Mouse (Mus musculus) right cerebral cortex, postnatal 10 days (tissue): ENCODE measurements around the gene Ino80b.
"Not testable (repeated sequence)": the region's sequence is repeated elsewhere in the genome, so short reads cannot be mapped to it uniquely, and the experiment has no call there.

ENCODE experiments used
- DNase-seq, 2 experiments: peaks; one replicate each; pipeline ENCODE4 v3.0.0; 2021; ENCODE audit warnings: low spot score in 2 of 2

The Ino80b gene

DNA sequence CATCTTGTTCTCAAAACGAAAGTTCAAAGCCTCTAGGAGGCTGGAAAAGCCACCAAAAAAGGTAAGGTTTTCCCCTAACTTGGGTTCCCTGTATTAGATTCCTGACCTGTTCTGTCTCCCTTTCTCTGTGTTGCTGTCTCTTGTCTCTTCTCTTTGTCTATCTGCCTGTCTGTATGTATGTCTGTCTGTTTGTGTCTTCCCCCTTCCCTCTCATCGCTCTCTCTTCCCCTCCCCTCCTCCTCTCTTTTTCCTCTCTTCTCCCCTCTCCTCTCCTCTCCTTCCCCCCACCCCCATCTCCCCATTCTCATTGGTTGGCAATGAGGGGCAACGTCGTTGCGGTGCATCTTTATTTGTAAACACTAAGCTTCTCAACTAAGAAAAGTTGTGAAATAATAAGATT, at the start of gene Ino80b:
Gene Ino80b (minus strand): TSS at position 101 of the 400 bp plus-strand sequence.
- DNase-seq, result no peak

DNA sequence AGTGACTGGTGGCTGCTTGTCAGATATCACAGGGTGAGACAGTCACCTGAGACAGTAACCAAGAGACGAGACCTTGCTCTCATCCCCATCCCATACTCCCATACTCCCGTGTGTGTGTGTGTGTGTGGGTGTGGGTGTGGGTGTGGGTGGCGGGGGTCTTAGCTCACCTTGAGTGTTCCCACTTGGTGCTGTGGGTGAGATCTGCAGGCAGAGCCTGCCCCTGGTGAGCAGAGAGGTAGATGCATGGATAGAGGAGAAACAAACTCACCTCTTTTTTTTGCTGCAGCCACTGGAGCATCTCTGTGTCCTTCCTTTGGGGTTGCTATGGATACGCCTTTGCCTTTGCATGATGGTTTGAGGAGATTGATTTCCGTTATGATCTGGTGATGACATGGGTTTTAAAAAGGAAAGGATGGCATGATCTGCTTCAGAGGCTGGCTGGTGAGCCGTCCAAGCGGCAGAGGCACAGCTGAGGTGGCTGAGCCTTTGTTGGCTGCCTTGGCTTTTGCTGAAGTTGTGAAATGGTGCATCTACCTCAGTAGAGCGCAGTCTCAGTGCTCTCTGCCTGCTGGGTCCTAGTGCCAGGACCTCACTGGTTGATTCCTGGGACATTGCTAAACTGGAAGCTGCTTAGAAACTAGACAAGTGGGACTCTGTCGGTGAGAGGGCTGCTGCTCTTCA, 47.1 kb upstream of the Ino80b start:
- DNase-seq, result peak in 1 of 2 experiments; percentile 71

DNA sequence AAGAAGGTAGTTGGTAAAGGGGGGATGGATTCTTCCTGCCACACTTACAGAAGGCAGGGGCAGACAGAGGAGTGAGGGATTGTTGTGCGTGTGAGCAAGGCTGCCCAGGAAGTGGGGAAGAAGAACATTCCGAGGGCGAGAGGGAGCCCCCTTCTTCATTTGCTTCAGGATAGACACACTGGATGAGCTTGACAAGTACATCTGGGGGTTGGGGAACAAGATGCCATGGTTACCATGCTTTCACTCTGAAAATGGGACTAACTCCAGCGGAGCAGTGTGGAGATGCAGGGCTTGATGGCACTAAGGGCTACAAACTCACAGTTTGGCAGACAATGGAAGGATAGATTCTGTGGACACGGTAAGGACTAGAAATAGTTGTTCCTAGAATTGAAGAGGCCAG, 45.8 kb upstream of the Ino80b start:
- DNase-seq, result no peak

DNA sequence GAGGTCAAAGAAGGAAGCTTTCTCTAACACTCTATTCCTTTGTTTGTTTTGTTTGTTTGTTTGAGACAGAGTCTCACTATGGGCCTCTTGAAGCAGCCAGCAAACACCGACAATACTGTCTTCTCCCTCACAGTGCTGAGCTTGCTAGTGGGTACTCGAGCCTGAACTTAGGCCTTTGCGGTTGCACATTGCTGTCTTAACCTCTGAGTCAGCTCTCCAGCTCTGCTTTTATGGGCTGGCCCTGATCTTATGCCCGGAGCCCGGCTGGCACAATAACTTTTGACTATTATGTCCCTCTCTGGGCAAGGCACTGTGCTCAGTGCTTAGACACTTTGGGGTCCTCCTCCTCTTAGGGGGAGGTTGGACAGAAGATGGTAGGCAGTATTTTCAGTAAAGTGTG, 44.6 kb upstream of the Ino80b start:
- DNase-seq, result no peak

DNA sequence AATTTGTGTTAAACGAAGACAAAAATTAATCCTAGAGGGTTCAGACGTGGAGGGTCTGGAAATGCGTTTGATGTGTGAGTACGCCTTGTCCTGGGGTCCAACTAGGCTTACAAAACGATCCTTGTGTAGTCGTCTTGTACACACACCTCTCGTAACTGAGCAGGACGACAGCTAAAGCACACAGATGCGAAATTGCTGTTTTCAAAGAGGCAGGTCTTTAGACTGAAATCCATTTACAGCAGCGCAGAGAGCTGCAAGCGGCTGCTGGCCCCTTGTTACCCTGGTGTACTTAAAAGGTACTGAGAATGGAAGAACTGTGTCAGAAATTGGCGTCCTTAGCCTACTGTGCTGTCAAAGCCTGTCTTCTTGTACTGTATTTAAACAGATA, 41.0 kb upstream of the Ino80b start:
- no peak for DNase-seq

DNA sequence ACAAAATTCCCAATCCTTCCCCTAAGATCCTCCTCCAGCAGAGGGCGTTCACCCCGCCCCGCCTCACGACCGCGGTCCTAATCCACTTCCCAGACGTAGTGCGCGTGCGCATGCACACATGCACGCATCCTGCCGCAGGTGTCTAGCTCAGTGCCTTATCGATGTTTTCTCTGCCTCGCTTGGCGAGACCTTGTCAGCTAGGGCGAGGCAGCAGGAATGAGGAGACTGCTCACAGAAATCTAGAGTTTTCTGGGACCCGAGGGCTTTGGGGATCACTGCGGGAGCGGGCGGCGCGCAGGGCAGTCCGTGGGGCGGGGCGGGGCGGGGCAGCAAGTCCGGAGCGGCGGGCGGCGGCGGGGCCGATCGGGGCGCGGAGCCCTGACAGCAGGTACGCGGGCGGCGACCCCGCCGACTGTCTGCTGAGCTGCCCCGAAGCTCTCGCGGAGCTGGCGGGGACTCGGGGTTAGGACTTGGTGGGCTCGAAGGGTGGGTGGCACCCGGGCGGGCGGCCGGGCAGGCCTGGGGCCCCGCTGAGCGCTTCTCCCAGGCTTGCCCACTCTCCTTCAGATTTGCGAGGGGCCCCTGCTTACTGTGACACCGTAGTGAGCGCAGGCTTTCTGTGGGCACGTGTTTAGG, 40.5 kb upstream of the Ino80b start, which contains the start of gene Dctn1:
Gene Dctn1 (plus strand): TSS at position 314 of the 636 bp plus-strand sequence.
- peak; percentile 94 to 96 for DNase-seq

DNA sequence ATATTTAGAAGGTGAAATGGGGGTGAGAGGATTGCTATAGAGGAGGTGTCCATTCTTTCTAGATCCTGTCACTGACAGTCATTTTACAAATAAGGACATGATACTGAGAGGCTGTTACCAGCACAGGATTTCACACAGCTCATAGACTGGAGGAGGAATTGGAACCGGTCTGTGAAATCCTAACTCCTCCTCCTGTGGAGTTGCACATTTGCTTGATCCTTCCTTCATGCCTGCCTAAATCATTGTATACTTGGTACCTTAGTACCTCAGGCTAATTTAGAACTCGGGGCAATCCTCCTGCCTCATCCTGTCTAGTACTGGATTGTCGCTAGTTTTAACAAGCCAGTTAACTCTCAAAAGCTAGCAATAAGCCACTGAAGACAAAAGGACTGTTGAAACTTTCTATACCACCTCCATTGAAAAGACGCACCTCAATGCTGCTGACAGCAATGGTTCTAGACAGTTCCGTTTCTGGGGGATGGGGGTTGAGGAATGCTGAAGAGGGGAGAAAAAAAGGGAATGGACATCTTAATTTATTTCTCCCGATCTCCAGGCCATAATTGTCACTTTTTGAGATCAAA, 39.9 kb upstream of the Ino80b start:
- DNase-seq, result no peak

DNA sequence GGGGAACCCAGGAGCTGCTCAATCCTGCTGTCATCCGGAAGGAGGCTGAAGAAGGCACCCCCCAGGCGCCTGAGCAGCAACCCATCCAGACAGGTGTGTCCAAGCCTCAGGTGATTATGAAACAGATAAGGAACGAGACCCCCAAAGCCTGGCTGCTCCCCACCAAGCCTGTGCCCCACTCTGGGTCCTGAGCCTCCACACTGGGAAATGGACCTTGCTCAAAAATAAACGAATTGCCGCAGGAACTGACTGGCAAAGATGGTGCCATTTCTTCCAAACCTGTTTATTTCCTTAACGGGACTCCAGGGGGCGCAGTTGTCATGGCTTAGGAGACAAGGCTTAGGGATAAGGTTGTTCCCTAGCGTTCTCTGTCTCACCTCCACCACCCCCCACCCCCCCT, 37.5 kb upstream of the Ino80b start:
- peak in 1 of 2 experiments; percentile 70 for DNase-seq

DNA sequence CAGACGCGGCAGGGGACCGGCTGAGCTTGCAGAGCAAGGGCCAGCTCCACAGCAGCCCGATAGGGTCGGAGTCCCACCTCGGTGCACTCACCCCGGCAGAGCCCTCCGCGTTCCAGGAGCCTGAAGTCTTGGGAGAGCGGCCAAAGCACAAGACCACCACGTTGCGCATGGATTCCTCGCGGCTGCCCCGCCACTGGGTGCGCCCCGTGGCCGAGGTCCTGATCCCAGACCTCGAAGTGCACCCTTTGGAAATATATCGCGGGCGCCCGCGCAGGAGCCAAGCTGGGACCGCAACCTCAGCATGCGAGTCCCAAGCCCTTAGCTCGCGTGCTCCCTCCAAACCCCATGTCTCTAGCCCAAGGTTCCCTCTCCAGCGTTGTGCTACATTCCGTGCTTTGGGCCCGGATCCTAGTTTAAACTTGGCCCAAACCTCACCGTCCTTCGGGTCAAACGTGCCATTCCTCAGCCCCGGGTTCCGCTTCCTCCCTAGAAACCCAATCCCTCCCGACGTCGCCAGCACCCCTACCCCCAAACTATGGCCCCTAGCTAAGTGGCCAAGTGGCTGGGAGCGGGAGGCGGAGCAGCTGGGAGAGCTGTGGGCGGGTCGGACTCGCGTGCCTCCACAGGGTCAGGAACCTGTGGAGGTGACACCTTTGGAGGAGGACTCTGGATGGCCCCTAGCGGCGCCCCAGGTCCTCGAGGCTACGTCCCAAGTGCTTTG, 36.9 kb upstream of the Ino80b start:
- DNase-seq, result no peak

DNA sequence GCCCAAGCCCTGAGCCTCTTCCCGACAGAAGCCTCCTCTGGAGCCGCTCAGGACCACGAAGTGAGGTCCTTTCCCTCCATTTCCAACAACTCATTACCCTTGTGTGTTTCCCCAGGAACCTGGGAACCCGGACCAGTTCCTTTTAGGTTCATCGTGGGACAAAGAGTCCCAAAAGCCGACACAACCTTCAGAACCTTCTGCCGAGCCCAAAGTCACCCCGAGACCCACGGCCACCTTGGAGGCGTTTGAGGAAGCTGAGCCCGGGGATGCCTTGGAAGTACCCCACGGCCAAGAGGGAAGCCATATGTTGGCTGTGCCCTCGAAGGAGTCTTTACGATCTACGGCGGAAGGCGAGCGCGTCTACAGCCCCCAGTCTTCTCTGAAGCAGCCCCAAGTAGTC, 36.2 kb upstream of the Ino80b start:
- no peak for DNase-seq

DNA sequence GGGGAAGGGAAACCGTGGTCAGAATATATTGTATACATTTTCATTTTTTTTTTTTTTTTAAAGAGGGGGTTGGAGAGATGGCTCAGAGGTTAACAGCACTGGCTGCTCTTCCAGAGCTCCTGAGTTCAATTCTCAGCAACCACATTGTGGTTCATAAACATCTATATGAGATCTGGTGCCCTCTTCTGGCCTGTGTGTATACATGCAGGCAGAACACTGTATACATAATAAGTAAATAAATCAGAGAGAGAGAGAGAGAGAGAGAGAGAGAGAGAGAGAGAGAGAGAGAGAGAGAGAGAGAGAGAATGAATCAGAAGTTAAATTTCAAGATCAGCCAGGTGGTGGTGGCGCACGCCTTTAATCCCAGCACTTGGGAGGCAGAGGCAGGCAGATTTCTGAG, 34.2 kb upstream of the Ino80b start:
- not testable (repeated sequence) for DNase-seq

DNA sequence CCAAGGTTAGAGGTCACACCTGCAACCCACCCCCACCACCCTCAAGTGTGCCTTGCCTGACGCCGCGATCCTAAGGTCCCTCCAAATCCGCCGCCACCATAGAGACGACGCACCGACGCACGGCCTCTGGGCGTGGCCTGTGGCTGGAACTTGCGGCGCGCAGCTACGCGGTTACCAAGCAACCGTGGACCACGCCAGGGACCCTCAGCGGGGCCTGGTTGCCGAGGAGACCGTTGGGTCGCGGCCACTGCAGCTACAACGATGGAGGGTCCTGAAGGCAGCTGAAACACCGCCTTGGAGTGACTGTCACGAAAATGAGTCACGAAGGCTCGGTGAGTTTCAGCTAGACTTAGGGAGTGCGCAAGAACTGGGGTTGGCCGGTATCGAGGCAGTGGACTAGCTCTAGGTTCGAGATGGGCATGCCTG, 31.0 kb upstream of the Ino80b start, which contains the start of the genes Wdr54 and 1700003E16Rik:
Gene Wdr54 (minus strand): TSS at position 139 of the 426 bp plus-strand sequence.
Gene 1700003E16Rik (plus strand): TSS at position 146 of the 426 bp plus-strand sequence.
- DNase-seq, result peak; percentile 91 to 93

DNA sequence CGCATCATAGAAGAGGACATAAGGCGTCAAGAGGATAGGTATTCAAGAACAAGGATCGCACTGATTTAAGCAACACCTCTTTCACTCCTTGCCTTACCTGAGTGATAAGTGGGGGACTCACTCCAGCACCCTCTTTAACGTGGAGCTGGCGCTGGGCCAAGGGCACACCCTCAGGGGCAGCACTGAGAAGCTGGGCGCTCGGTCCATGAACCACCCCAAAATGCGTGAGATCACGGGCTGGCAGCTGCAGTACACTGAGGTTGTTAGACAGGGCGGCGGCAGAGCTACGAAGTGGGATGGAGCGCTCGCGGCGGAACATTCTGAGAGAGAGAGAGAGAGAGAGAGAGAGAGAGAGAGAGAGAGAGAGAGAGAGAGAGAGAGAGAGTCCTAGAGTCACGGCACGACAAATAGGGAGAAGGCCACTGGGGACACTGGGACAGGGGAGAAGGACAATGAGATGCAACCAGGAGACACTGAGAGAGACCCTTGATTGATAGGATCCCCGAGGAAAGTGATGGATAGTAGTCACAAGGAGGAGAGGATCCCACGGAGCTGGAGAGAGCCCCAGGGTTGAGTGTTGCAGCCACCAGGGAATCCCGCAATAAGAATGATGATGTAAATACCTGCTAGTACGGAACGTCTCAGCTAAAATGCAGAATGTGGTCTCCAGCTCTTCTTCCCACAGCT, 30.5 kb upstream of the Ino80b start:
- peak in 1 of 2 experiments; percentile 71 for DNase-seq

DNA sequence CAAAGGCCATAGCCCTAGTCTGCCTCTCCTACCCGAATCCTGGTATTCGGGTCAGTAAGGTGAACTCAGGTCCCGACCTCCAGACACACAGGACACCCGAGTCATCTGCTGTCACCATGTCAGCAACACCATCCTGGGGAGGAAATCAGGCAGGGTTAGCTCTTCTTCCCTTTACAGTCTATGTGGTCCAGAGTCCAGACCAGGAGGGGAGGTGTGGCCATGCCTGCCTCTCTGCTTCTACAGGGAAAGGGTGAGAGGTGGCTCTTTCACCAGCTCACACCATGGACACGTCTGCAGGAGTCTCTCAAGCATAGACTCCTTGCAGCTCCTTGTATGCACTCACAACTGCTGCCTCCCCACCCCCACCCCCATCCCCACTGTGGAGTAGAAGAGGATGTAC, 28.3 kb upstream of the Ino80b start:
- DNase-seq, result no peak

DNA sequence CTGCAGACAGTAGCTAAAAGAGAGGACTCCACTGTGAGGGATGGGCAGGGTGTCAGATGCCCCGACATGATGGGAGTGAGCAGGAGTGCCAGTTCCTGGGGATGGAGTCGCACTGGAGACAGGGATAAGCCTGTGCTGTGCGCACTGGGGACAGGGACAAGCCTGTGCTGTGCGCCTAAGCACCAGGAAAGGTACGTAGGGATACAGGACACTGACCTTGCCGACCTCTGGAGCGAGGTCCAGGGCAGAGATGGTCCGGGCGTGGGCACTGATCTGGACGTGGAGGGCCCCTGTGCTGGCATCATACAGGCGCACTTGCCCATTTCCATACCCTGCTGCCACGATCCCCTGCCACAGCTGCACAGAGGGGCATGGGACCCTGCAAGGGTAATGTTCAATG, 27.8 kb upstream of the Ino80b start:
- DNase-seq, result no peak

DNA sequence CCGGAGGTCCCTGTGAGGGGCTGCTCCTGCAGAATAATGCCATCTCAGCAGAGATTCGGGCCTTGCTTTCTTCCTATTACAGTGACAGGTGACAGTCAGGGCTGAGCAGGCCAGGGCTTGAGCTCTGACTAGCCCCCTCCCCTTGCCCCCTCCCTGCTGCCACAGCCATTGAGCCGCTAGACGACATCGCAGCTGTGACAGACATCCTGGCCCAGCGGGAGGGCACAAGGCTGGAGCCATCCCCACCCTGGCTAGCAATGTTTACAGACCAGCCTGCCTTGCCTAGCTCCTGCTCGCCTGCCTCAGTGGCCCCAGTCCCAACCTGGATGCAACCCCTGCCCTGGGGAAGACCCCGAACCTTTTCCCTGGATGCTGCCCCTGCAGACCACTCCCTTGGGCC, 26.5 kb upstream of the Ino80b start:
- no peak for DNase-seq

DNA sequence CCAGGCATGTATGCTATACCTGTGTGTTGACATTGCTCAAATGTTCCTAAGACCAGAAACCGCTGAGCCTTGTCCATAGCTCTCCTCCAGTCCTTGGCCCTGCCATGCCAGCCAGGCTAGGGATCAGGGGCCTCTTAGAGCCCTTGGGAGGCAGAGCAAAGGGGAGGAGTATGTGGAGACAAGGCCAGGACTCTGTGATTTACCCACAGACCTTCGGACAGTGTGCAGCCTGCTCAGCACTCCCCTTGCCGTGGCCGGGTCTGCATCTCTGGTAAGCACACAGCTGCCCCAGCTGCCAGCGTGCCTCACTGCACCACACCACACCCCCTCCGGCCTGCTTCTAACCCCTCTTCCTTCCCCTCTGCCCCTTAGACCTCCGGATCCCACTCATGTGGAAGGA, 22.0 kb upstream of the Ino80b start:
- DNase-seq, result no peak

DNA sequence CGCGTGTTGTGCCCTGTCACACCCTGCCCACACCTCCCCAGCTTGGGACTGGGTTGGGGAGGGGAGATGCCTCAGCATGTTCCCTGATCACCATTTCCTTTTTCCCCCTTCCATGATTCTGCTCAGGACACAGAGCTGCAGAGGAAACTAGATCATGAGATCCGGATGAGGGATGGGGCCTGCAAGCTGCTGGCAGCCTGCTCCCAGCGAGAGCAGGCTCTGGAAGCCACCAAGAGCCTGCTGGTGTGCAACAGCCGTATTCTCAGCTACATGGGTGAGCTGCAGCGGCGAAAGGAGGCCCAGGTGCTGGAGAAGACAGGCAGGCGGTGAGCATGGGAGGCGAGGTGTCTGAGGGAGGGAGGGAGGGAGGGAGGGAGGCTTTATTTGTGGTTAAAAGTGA, 20.6 kb upstream of the Ino80b start:
- DNase-seq, result no peak

DNA sequence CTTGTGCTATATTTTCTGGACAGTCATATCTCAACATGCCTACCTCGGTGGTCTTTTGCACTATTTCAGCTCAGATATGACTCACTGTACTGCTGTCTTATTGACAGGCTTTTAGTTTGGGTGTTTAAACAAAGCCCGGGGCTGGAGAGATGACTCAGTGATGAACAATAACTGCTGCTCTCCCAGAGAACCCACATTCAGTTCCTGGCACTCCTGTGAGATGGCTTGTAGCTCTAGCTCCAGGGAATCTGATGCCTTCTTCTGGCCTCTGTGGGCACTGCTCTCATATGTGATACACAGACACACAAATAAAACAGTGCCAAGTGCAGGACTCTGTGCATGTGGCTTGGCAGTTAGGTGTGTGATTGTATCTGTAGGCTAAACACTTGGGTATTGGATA, 20.0 kb upstream of the Ino80b start:
- DNase-seq, result no peak

DNA sequence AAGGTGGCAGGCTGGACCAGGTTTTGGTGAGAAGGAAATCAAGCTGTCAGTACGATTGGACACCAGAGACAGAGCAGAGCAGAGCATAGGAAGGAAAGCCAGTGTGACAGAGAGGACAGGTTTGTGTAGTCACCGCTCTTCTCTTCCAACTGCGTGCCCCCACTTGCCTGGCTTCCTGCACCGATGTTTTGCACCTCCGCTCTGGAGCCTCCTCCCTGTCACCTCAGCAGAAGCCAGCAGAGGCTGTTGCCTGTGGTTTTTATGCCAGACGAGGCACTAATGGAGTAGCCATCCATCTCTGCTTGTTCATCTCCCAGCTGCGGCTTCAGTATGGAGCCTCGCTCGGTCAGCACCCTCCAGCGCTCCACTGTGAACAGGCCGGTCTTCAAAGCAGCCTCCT, 17.7 kb upstream of the Ino80b start:
- no peak for DNase-seq

DNA sequence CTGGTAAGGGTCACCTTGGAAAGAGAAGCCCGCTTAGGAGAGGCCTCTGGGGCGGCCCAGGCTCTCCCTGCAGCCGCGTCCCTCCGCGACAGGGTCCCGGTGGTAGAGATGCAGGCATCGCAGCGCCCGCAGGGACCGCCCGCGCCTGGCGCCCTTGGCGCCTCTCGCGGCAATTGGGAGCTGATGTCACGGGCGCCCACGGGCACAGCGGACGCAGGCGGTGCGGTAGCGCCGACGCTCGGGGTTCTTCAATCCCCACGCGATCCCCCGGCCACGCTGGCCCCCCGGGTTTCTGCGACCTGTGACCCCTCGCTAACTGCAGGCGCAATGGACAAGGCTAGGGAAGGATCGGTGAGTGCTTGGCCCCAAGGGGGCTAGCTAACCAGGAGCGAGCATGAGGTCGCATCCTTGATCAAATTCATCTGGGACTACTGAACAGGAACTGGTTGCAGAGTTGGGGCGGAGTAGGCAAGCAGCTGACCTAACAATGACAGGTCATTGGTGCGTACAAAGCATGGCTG, 17.0 kb upstream of the Ino80b start:
- DNase-seq, result peak; percentile 76 to 78
